Mouse (Mus musculus) limb, embryonic 13.5 days (tissue): ENCODE data around the gene Selenop. TPM values are rescaled to one million over a fixed set of nuclear protein-coding genes. Genes with fewer than 3 reads are reported as not detected.
"Not testable (repeated sequence)": the region's sequence is repeated elsewhere in the genome, so short reads cannot be mapped to it uniquely, and the experiment has no call there.

Source experiments
- ATAC-seq: fragments of 200-750 bp; cut with Nextera tagmentation; 2 replicates; pipeline ENCODE4 v1.8.0; 2017; ENCODE audit warnings: low read depth, moderate number of reproducible peaks, moderate TSS enrichment; ENCODE audit not compliant: low FRiP score
- H3K27ac ChIP-seq: fragments of 300-500 bp; sonication (generic); 2 replicates; pipeline ENCODE4 v1.5.1; 2015; ENCODE audit warnings: inconsistent platforms, mild to moderate bottlenecking, moderate library complexity
- H3K27me3 ChIP-seq: fragments of 300-500 bp; sonication (generic); 2 replicates; pipeline ENCODE4 v1.6.1; 2015; ENCODE audit warnings: mild to moderate bottlenecking, inconsistent platforms
- H3K36me3 ChIP-seq: fragments of 300-500 bp; sonication (generic); 2 replicates; pipeline ENCODE4 v1.6.1; 2015; ENCODE audit warnings: inconsistent platforms, mild to moderate bottlenecking, moderate library complexity
- H3K4me1 ChIP-seq: fragments of 300-500 bp; sonication (generic); 2 replicates; pipeline ENCODE4 v1.6.1; 2015; ENCODE audit warnings: inconsistent platforms
- H3K4me2 ChIP-seq: fragments of 300-500 bp; sonication (generic); replicated peaks from 2 replicates; pipeline ENCODE4 v1.6.1; 2015; ENCODE audit warnings: inconsistent platforms, mild to moderate bottlenecking, moderate library complexity
- H3K4me3 ChIP-seq: fragments of 300-500 bp; sonication (generic); 2 replicates; pipeline ENCODE4 v1.5.1; 2015; ENCODE audit warnings: moderate library complexity, mild to moderate bottlenecking, inconsistent platforms
- H3K9ac ChIP-seq: fragments of 300-500 bp; sonication (generic); 2 replicates; pipeline ENCODE4 v1.6.1; 2015; ENCODE audit warnings: mild to moderate bottlenecking, inconsistent platforms
- H3K9me3 ChIP-seq: fragments of 300-500 bp; sonication (generic); 2 replicates; pipeline ENCODE4 v1.6.1; 2016; ENCODE audit warnings: inconsistent platforms
- WGBS: fragments of 180-500 bp; shearing (Covaris S2); methylation state at CpG from one replicate; pipeline ENCODE4 v1.1.7; 2015; 5-methylcytosine and 5-hydroxymethylcytosine counted together
- polyA plus RNA-seq: library from polyadenylated mRNA; unstranded; fragments of >200 nt; fragmentation: Nextera tagmentation; extraction: Ambion mirVana; gene quantifications from 2 replicates; pipeline ENCODE4 v1.2.1, GENCODE M21; 2015

The Selenop gene
- 97.4 and 99.1 TPM in 2 replicates for polyA plus RNA-seq

DNA sequence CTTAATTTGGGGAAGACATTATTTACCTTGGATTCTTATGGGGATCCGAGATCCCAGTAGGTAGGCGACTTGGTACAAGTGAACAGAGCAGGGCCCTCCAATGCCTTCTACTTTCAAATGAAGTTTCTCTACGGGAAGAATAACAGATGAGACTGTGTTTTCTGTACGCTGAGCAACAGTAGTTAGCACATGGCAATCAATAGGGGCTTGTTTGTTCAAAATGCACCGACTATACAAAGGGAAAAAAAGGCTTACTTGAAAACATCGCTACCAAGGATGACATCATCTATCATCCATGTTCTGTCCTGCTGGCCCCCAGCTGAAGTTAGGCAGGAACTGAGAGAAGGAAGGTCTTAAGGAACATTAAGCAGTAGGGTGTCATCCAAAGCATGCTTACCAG lies at the start of gene Selenop:
Selenop (plus strand) TSS at position 301 of the 400 bp plus-strand sequence.
- Histone ChIP-seq H3K4me3 (no peak within 1 kb of the TSS), H3K9me3 (no peaks in the 10 kb centered on the region), H3K27ac (peak within 1 kb of the TSS; percentile 80; the same call in 1 of the 2 replicates), H3K36me3 (no peaks in the 10 kb centered on the region), H3K27me3 (no peaks in the 10 kb centered on the region), H3K4me2 (peak within 1 kb of the TSS; percentile 62; the same call in 1 of the 2 replicates), H3K4me1 (peaks cover 16% of the 10 kb centered on the region), H3K9ac (no peak within 1 kb of the TSS)
- 89% methylated on average over 6 of the region's 6 CpGs for WGBS
- ATAC-seq, result no peak

DNA sequence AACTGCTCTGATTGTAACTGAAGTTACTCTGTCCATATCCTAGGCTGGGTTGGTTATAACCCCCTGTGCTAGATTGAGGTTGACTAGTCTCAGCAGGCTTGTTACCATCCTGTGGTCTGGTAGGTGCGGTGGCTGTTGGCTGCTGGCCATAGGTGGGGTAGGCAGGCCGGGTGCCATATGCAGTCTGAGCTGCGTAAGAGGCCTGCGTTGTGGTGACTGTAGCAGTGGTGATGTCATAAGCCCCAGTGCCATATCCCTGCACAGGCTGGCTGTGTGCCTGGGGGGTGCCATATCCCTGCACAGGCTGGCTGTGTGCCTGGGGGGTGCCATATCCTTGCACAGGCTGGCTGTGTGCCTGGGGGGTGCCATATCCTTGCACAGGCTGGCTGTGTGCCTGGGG lies 49.7 kb upstream of the Selenop start:
- not testable (repeated sequence) for H3K27me3 ChIP-seq, H3K4me1 ChIP-seq, H3K27ac ChIP-seq, H3K36me3 ChIP-seq, ATAC-seq, H3K9me3 ChIP-seq, H3K9ac ChIP-seq, H3K4me2 ChIP-seq, H3K4me3 ChIP-seq
- 79% methylated on average over 4 of the region's 4 CpGs for WGBS

DNA sequence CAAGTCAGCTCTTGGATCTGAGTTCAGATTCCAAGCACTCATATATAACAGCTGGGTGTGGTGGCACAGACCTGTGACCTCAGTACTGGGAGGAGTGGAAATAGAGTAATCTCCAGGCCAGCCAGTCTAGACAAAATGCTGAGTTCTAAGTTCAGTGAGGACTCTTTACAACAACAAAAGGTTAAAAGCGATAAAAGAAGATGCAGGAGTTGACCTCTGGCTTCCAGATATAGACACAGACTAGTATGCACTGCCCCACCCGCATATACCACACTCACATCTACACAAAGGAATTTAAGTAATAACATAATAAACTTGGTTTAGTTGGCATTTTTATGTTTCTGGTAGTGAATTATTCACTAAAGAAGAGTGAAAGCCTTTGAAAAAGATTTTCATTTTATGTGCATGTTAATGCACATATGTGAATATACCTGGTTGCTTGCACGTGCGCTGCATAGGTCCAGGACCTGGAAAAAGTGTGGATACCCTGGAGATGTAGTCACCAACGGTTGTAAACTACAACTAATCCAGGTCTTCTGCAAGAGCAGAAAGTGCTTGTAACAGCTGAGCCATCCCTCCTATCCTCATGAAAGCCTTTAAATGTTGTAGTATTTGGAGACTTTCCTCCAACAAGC lies 45.4 kb upstream of the Selenop start:
- Histone ChIP-seq H3K27ac (no peak overlapping the region), H3K9me3 (no peaks in the 10 kb centered on the region), H3K4me1 (peaks cover 7% of the 10 kb centered on the region), H3K27me3 (no peaks in the 10 kb centered on the region), H3K9ac (no peak overlapping the region), H3K4me2 (no peak overlapping the region), H3K36me3 (no peaks in the 10 kb centered on the region), H3K4me3 (no peak overlapping the region)
- WGBS, result 86% methylated on average over 5 of the region's 5 CpGs
- ATAC-seq, result no peak

DNA sequence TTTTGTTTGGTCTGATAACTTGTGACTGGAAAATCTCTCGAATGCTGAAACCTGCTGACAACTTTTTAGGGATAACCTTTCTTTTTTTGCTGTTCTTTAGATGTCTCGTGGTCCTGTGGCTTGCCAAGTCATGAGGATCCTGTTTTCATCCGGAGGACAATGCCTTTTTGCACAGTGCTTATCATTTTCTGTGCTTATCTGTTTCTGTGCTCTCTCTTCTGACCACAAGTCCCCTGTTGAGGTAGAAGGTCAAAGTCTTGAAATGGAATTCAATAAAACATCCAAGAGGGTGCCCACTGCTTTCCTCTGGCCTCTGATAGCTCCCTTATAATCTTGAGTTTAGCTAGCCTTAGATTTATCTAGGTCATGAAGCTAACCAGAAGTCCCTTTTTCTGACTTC lies 41.8 kb upstream of the Selenop start:
- Histone ChIP-seq H3K4me1 (peaks cover 7% of the 10 kb centered on the region), H3K4me2 (no peak overlapping the region), H3K36me3 (no peaks in the 10 kb centered on the region), H3K27ac (no peak overlapping the region), H3K27me3 (no peaks in the 10 kb centered on the region), H3K4me3 (no peak overlapping the region), H3K9me3 (no peaks in the 10 kb centered on the region), H3K9ac (no peak overlapping the region)
- no peak for ATAC-seq
- WGBS, result 83% methylated on average over 3 of the region's 3 CpGs

DNA sequence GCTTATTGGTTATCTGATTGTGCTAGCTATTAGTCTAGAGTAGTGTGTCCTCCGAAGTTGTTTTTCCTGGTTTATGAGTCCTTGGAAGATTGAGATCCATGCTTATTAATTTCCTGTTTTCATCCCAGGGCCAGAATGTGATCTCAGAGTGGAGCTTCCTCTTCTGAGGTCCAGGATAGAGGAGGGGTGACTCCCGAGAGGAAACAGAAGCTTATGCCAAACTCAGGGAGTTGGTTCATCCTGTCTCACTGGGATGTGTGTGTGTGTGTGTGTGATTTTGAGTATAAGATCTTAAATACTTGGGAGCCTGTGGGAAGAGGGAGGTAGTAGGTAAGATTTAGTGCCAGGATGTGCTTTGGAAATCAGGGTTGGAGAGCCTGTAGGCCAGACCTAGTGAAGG lies 40.2 kb upstream of the Selenop start:
- no peak overlapping the region for H3K4me2 ChIP-seq
- H3K27me3 ChIP-seq, result no peaks in the 10 kb centered on the region
- H3K9me3 ChIP-seq, result no peaks in the 10 kb centered on the region
- no peak for ATAC-seq
- H3K36me3 ChIP-seq, result no peaks in the 10 kb centered on the region
- no peak overlapping the region for H3K27ac ChIP-seq
- H3K9ac ChIP-seq, result no peak overlapping the region
- peaks cover 7% of the 10 kb centered on the region for H3K4me1 ChIP-seq
- 45% methylated on average over 2 of the region's 2 CpGs for WGBS
- no peak overlapping the region for H3K4me3 ChIP-seq

DNA sequence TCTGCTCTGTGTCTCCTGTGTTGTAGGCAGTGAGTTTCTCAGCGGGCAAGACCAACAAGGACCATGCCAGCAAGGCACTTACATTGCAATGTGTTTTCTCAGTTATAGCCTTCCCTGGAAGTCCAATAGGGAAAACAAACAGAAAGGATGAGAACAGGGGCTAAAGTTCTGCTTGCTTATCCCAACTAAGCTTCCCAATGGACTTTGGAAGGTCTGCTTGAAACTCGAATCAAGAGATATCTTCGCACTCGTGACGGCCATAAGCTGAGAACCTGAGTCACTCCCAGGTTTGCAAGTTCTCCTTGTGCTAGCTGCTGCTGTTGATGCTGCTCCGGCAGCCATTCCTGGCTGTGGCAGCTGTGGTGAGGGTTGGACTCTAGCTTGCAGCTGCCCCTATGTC lies 39.4 kb upstream of the Selenop start:
- Histone ChIP-seq H3K27ac (no peak overlapping the region), H3K9ac (no peak overlapping the region), H3K4me3 (no peak overlapping the region), H3K9me3 (no peaks in the 10 kb centered on the region), H3K27me3 (no peaks in the 10 kb centered on the region), H3K4me2 (no peak overlapping the region), H3K4me1 (peaks cover 7% of the 10 kb centered on the region), H3K36me3 (no peaks in the 10 kb centered on the region)
- ATAC-seq, result no peak
- WGBS, result 92% methylated on average over 6 of the region's 6 CpGs

DNA sequence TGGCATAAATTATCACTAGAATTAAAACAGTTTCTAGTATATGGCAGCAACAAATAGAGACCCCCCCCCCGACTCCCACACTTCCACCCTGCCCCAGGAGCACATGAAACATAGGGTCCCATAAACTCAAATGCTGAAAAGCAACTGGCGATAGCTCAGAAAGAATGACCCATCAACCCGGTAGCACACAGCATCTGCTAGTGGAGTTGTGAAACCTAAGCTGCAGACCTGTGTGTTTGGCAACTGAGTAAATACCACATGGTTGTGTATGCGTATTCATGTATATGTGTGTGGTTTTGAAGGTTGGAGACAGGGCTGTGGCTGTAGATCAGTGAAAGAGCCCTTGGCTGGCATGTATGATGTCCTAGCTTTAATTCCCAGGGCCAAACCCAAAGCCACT lies 37.3 kb upstream of the Selenop start:
- H3K4me1 ChIP-seq, result peaks cover 7% of the 10 kb centered on the region
- no peaks in the 10 kb centered on the region for H3K9me3 ChIP-seq
- ATAC-seq, result no peak

DNA sequence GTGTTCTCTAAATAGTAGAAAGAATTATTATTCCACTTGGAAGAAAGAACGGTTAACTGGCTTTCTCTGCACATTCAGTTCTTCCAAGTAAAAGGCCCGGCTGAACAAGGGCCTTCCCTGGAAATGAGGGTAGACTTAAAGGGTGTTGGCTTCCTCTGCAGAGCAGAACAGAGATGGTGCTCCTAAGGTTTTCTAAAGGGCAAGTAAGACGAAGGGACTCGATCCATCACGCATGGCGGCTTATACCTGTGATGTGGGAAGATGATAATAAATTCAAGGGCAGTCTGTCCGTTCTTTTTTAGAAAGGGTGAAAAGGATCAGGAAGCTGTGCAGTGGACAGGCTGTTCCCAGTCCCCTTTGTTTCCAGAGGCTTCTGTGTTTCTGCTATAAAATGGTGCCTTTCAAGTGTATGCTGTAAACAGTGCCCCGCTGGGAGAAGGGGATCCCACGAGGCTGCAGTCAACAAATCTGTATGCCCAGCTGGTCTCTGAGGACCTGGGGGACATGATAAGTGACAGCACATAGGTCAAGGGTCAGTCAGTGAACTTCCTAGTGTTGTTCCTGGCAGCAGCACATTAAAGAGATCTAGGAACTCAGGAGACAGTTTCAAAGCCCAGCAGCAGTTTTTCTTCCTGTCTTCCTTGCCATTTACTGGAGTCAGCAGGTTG lies 36.0 kb upstream of the Selenop start:
- H3K4me1 ChIP-seq, result peaks cover 6% of the 10 kb centered on the region
- no peak for ATAC-seq
- H3K4me2 ChIP-seq, result no peak overlapping the region
- no peak overlapping the region for H3K9ac ChIP-seq
- H3K4me3 ChIP-seq, result no peak overlapping the region
- no peaks in the 10 kb centered on the region for H3K27me3 ChIP-seq
- WGBS, result 31% methylated on average over 9 of the region's 9 CpGs
- no peak overlapping the region for H3K27ac ChIP-seq
- no peaks in the 10 kb centered on the region for H3K36me3 ChIP-seq
- no peaks in the 10 kb centered on the region for H3K9me3 ChIP-seq

More for the DNA sequence above, 37.3 kb upstream of the Selenop start:
- H3K36me3 ChIP-seq, result no peaks in the 10 kb centered on the region
- H3K27ac ChIP-seq, result no peak overlapping the region
- H3K4me2 ChIP-seq, result no peak overlapping the region
- H3K9ac ChIP-seq, result no peak overlapping the region
- no peak overlapping the region for H3K4me3 ChIP-seq
- WGBS, result 73% methylated on average over 4 of the region's 4 CpGs
- H3K27me3 ChIP-seq, result no peaks in the 10 kb centered on the region

DNA sequence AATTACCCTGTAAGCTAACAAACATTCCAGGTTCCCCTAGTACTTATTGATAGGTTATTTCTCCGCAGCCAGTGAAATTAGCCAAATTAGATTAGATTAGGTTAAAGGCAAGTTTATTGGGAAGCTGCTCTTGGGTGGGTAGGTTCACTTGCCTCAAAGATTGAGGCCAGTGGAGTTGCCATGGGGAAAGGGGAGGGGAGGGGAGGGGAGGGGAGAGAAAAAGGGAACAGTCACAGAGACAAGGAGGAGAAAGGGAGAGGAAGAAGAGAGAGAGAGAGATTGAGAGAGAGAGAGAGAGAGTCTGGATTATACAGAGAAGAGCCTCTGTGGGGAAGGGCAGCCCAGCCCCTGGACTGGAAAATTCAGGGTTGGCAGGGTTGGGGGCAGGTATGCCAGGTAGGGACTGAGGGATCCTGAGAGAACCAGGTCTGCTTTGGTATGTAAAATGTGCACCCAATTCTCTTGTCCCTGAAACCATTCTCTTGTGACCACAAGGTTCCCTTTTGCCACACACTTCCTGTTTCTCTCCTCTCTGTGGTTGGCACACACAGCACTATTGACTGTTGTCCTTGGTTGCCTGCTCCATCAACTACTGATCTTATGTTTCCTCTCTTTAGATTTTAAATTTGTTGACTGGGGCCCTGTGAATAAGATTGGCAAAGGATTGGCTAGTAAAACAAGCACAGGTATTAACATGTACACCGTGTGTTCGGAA lies 34.4 kb upstream of the Selenop start:
- ATAC-seq, result no peak
- H3K36me3 ChIP-seq, result no peaks in the 10 kb centered on the region
- H3K4me1 ChIP-seq, result no peaks in the 10 kb centered on the region
- no peak overlapping the region for H3K4me2 ChIP-seq
- no peak overlapping the region for H3K27ac ChIP-seq
- no peaks in the 10 kb centered on the region for H3K27me3 ChIP-seq
- no peak overlapping the region for H3K9ac ChIP-seq
- H3K9me3 ChIP-seq, result no peaks in the 10 kb centered on the region
- 79% methylated on average over 3 of the region's 3 CpGs for WGBS
- no peak overlapping the region for H3K4me3 ChIP-seq

DNA sequence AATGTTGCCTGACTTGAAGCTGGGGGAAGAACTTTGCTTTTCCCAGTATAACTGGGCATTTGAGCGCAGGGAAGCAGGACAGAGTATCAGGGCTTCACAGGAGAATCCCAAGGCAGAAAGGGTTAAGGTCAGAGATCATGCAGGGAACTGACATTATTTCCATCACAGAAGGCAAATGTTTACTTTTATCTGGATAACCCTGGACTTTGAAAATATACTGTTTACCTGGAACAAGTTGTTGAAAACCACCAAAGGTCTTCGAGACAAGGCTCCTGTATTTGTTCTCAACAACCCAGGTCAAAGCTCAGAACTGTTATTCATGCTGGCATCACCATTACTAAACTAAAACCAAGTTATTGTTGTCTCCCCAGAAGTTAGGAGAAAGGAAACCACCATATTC lies 32.0 kb upstream of the Selenop start:
- no peaks in the 10 kb centered on the region for H3K9me3 ChIP-seq
- H3K4me2 ChIP-seq, result no peak overlapping the region
- H3K4me3 ChIP-seq, result no peak overlapping the region
- H3K4me1 ChIP-seq, result no peaks in the 10 kb centered on the region
- 81% methylated on average over 2 of the region's 2 CpGs for WGBS
- H3K9ac ChIP-seq, result no peak overlapping the region
- H3K36me3 ChIP-seq, result no peaks in the 10 kb centered on the region
- H3K27ac ChIP-seq, result no peak overlapping the region
- no peak for ATAC-seq
- no peaks in the 10 kb centered on the region for H3K27me3 ChIP-seq

DNA sequence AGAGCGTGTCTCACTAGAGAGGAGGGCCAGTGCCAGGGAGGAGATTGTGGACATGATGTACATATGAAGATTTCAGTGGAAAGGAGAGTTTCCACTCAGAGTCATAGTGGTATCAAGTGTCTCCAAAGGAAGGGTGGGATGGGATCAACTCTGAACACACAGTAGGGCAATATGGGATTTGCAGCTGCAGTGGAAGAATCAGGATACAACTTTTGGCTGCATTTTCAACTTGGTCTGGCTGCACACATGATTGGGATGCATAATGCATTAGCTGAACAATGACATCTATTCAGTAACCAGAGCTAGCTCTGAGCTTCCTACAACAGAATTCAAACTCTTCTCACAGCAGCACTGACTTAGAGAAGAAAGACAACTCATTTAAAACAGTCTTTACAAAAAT lies 30.4 kb upstream of the Selenop start:
- no peaks in the 10 kb centered on the region for H3K27me3 ChIP-seq
- no peaks in the 10 kb centered on the region for H3K36me3 ChIP-seq
- WGBS, result 87% methylated on average over 1 of the region's 1 CpGs
- H3K9me3 ChIP-seq, result no peaks in the 10 kb centered on the region
- ATAC-seq, result no peak
- no peaks in the 10 kb centered on the region for H3K4me1 ChIP-seq
- no peak overlapping the region for H3K27ac ChIP-seq
- H3K4me2 ChIP-seq, result no peak overlapping the region
- no peak overlapping the region for H3K9ac ChIP-seq
- H3K4me3 ChIP-seq, result no peak overlapping the region

DNA sequence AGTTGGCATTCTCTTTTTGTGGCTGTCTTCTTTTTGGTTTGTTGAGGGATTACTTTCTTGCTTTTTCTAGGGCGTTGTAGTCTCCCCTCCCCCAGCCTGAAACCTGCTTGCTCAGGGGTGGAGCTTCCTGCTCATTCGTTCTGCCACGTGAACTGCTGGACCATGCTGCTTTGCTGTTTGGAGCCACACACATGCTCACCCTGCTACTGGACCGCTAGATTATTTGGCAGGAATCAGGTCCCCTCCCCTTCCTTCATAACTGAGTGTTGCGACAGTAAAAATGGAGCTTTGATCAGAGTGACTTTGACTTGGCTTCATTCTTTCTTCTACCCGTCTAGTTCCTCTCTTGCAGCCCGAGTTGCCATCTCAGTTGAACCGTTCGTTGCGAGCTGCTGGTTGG lies 23.3 kb upstream of the Selenop start:
- not testable (repeated sequence) for H3K4me1 ChIP-seq, H3K9me3 ChIP-seq, H3K4me3 ChIP-seq, H3K4me2 ChIP-seq, H3K27ac ChIP-seq, H3K36me3 ChIP-seq, H3K9ac ChIP-seq, H3K27me3 ChIP-seq, ATAC-seq
- 85% methylated on average over 10 of the region's 10 CpGs for WGBS
